Mouse (Mus musculus): ENCODE measurements around the gene Olfr524. TPM values are rescaled to one million over a fixed set of nuclear protein-coding genes. Genes with fewer than 3 reads are reported as not detected.

Olfr524 gene
- not detected for total RNA-seq (2022)

- no peak for DNase-seq
These were observed at the start of gene Olfr524 for GRCm38 (mm10) chr7:140205864-140206263. Gene Olfr524 (minus strand): TSS chr7:140205964.

GRCm38 (mm10) chr7:140253780-140254299, 48.1 kb upstream of the Olfr524 start:
- no peak for DNase-seq

- no peak for DNase-seq
These were observed 41.5 kb upstream of the Olfr524 start, which contains the start of gene 5830411N06Rik for GRCm38 (mm10) chr7:140247216-140247615. Gene 5830411N06Rik (plus strand): TSS chr7:140247284.

GRCm38 (mm10) chr7:140233696-140234095, 27.9 kb upstream of the Olfr524 start:
- no peak for DNase-seq

GRCm38 (mm10) chr7:140231026-140231425, 25.3 kb upstream of the Olfr524 start:
- DNase-seq: no peak

- peak; percentile 10 for DNase-seq
These were observed 22.7 kb upstream of the Olfr524 start for GRCm38 (mm10) chr7:140228476-140228875.

GRCm38 (mm10) chr7:140224209-140224608, 18.4 kb upstream of the Olfr524 start:
- no peak for DNase-seq

- no peak for DNase-seq
These were observed 14.6 kb upstream of the Olfr524 start for GRCm38 (mm10) chr7:140220375-140220774.

- DNase-seq: no peak
These were observed 13.5 kb upstream of the Olfr524 start for GRCm38 (mm10) chr7:140219268-140219667.

- DNase-seq: no peak
These were observed 12.2 kb upstream of the Olfr524 start, which contains the start of gene Cd163l1 for GRCm38 (mm10) chr7:140217967-140218366. Gene Cd163l1 (plus strand): TSS chr7:140218267.

- DNase-seq: no peak
These were observed 8.1 kb upstream of the Olfr524 start for GRCm38 (mm10) chr7:140213841-140214240.

- DNase-seq: no peak
These were observed 2.9 kb upstream of the Olfr524 start for GRCm38 (mm10) chr7:140208677-140209076.

GRCm38 (mm10) chr7:140208153-140208552, 2.4 kb upstream of the Olfr524 start:
- no peak for DNase-seq

- DNase-seq: no peak
These were observed 1.1 kb upstream of the Olfr524 start for GRCm38 (mm10) chr7:140206904-140207303.

GRCm38 (mm10) chr7:140201090-140201489, 4.7 kb downstream of the Olfr524 start:
- DNase-seq: no peak

GRCm38 (mm10) chr7:140196002-140196401, 9.8 kb downstream of the Olfr524 start:
- DNase-seq: no peak

GRCm38 (mm10) chr7:140194031-140194430, 11.7 kb downstream of the Olfr524 start:
- DNase-seq: no peak

- DNase-seq: no peak
These were observed 12.9 kb downstream of the Olfr524 start for GRCm38 (mm10) chr7:140192851-140193250.

GRCm38 (mm10) chr7:140192445-140192844, 13.3 kb downstream of the Olfr524 start:
- DNase-seq: no peak

GRCm38 (mm10) chr7:140190435-140190834, 15.3 kb downstream of the Olfr524 start:
- DNase-seq: no peak

GRCm38 (mm10) chr7:140188391-140189328, 17.1 kb downstream of the Olfr524 start:
- no peak for DNase-seq

- no peak for DNase-seq
These were observed 17.9 kb downstream of the Olfr524 start for GRCm38 (mm10) chr7:140187721-140188390.

All from adrenal gland, adult 8-10 months (tissue).